Mouse (Mus musculus) MEL (cell line): ENCODE results near the gene Lzts2.

Experiments
- CHD2 ChIP-seq: IDR thresholded peaks from 2 replicates; pipeline ENCODE4 v1.6.1; 2011; ENCODE audit warnings: low read length, improper control_type of control experiment
- CTCF ChIP-seq, 3 experiments: IDR thresholded peaks in 2 of 3; conservative IDR thresholded peaks in 1 of 3; 2 replicates each; pipeline ENCODE4 v1.5.1; 2011 to 2012; ENCODE audit warnings: low read length in 3 of 3, low read depth in 2 of 3, mild to moderate bottlenecking in 2 of 3, improper control_type of control experiment in 1 of 3, inconsistent platforms in 1 of 3, mixed read lengths in 1 of 3, moderate library complexity in 1 of 3; ENCODE audit not compliant: control insufficient read depth in 1 of 3, insufficient read depth in 1 of 3, poor library complexity in 1 of 3, severe bottlenecking in 1 of 3
- E2F4 ChIP-seq: IDR thresholded peaks from 2 replicates; pipeline ENCODE4 v1.6.1; 2011; ENCODE audit warnings: low read depth, low read length, improper control_type of control experiment, borderline replicate concordance
- EP300 ChIP-seq, 2 experiments: IDR thresholded peaks; 2 replicates each; pipeline ENCODE4 v1.6.1; 2011; ENCODE audit warnings: improper control_type of control experiment in 2 of 2, low read length in 2 of 2, low read depth in 1 of 2, mild to moderate bottlenecking in 1 of 2
- HCFC1 ChIP-seq: IDR thresholded peaks from 2 replicates; pipeline ENCODE4 v1.6.1; 2012; ENCODE audit warnings: low read depth, mild to moderate bottlenecking, inconsistent platforms, low read length, improper control_type of control experiment, moderate library complexity
- MXI1 ChIP-seq: IDR thresholded peaks from 2 replicates; pipeline ENCODE4 v1.6.1; 2011; ENCODE audit warnings: mild to moderate bottlenecking, low read depth, low read length, improper control_type of control experiment
- NELFE ChIP-seq: IDR thresholded peaks from 2 replicates; pipeline ENCODE4 v1.6.1; 2011; ENCODE audit warnings: low read depth, low read length, improper control_type of control experiment
- NRF1 ChIP-seq: IDR thresholded peaks from 2 replicates; pipeline ENCODE4 v1.6.1; 2014; ENCODE audit warnings: low read depth, mild to moderate bottlenecking, inconsistent platforms, low read length, improper control_type of control experiment, moderate library complexity; ENCODE audit not compliant: poor library complexity, insufficient read depth, severe bottlenecking
- POLR2A ChIP-seq, 2 experiments: IDR thresholded peaks; 2 replicates each; pipeline ENCODE4 v1.6.1; 2011 to 2012; ENCODE audit warnings: low read length in 2 of 2, mild to moderate bottlenecking in 2 of 2, control low read depth in 1 of 2, improper control_type of control experiment in 1 of 2, low read depth in 1 of 2, moderate library complexity in 1 of 2; ENCODE audit not compliant: control insufficient read depth in 1 of 2, insufficient read depth in 1 of 2, poor library complexity in 1 of 2
- POLR2AphosphoS2 ChIP-seq: IDR thresholded peaks from 2 replicates; pipeline ENCODE4 v1.6.1; 2011; ENCODE audit warnings: low read length, improper control_type of control experiment
- TCF12 ChIP-seq: IDR thresholded peaks from 2 replicates; pipeline ENCODE4 v1.6.1; 2014; ENCODE audit warnings: low read depth, mild to moderate bottlenecking, inconsistent platforms, low read length, improper control_type of control experiment, moderate library complexity
- UBTF ChIP-seq: IDR thresholded peaks from 2 replicates; pipeline ENCODE4 v1.6.1; 2012; ENCODE audit warnings: low read depth, mild to moderate bottlenecking, inconsistent platforms, low read length, improper control_type of control experiment, moderate library complexity, borderline replicate concordance; ENCODE audit not compliant: insufficient read depth
- USF2 ChIP-seq, 2 experiments: IDR thresholded peaks; 2 replicates each; pipeline ENCODE4 v1.6.1; 2011 to 2012; ENCODE audit warnings: improper control_type of control experiment in 2 of 2, low read length in 2 of 2, borderline replicate concordance in 1 of 2, inconsistent platforms in 1 of 2, low read depth in 1 of 2, mild to moderate bottlenecking in 1 of 2; ENCODE audit not compliant: insufficient read depth in 1 of 2

- TF ChIP-seq HCFC1 (no peak; the same call in 1 of the 2 replicates), UBTF (no peak), NRF1 (no peak), NELFE (no peak), CTCF (IDR thresholded peaks at IDR 0.05 in 2 of 3, conservative IDR thresholded peaks at IDR 0.05 in 1 of 3; ENCODE audit: control insufficient read depth in 1 of 3, insufficient read depth in 1 of 3, low read depth in 2 of 3, low read length in 3 of 3, poor library complexity in 1 of 3, severe bottlenecking in 1 of 3) (peak; percentile 93 to 96 (median 94)), USF2 (IDR thresholded peaks at IDR 0.05; ENCODE audit: borderline replicate concordance in 1 of 2, insufficient read depth in 1 of 2, low read depth in 1 of 2, low read length in 2 of 2) (no peak), EP300 (IDR thresholded peaks at IDR 0.05; ENCODE audit: low read depth in 1 of 2, low read length in 2 of 2) (peak; percentile 24 to 29; a peak in 1 of 4 replicates), CHD2 (no peak), POLR2A (IDR thresholded peaks at IDR 0.05; ENCODE audit: control insufficient read depth in 1 of 2, insufficient read depth in 1 of 2, low read depth in 1 of 2, low read length in 2 of 2, poor library complexity in 1 of 2) (no peak), TCF12 (no peak), E2F4 (no peak), POLR2AphosphoS2 (no peak), MXI1 (0 out of 2 replicates have a peak, but pooled peaks have one; percentile 63)
Measured at GRCm38 (mm10) chr19:45073871-45074542, 59.8 kb downstream of the Lzts2 start.
